13 mouse cellular contexts compared by ENCODE assay signal in the genomic region with DNA sequence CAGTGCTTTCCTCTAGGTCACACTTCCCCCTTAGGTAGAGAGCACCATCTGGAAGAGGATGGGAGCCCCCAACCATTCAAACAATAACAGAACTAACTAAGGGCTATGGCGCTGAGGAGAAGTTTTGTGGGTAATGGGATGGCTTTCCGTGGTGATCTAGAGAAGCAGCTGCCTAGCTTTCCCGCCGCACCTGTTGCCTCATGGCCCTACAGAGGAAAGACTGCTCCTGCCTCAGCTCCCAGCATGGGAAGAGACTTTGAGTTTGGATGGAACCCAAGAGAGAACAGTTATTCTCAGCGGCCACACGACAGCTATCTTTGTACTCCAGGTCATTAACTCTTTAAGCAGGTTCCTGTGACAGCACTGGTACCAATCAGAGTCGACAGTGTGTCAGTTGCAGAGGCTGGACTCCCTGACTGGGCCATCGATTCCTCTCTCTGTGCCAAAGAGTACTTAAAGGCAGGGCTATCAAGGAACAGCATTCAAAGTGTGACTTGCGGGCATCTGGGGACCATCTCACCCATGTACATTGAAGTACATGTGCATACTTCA.
"Had no signal": no experiment of that assay in that cellular context is flagged by ENCODE, and none has a peak within 500 bp of the region (broad histone marks: within the 10 kb centered on the region; RNA-seq: fewer than 3 reads in every experiment).

No protein-coding gene starts in this region.

- DNase-seq: kidney, adult 8-10 months; kidney, postnatal 10 days; lung, postnatal 14 days; right cerebral cortex, adult 18-20 months; right cerebral cortex, postnatal 25 days; thymus, postnatal 36 days had no signal

- H3K27ac ChIP-seq: left cerebral cortex, adult 2 months; limb, embryonic 10.5 days; liver, embryonic 12.5 days; macrophage; midbrain, embryonic 13.5 days; neural tube, embryonic 15.5 days had no signal

- H3K9ac ChIP-seq: liver, embryonic 12.5 days; lung, embryonic 15.5 days; midbrain, embryonic 13.5 days; neural tube, embryonic 15.5 days had no signal

- ATAC-seq: liver, embryonic 12.5 days; midbrain, embryonic 13.5 days had no signal

- H3K27me3 ChIP-seq: liver, embryonic 12.5 days; lung, embryonic 15.5 days; midbrain, embryonic 13.5 days; neural tube, embryonic 15.5 days had no signal

- H3K9me3 ChIP-seq: limb, embryonic 10.5 days; liver, embryonic 12.5 days; lung, embryonic 15.5 days; midbrain, embryonic 13.5 days; neural tube, embryonic 15.5 days had no signal

- H3K36me3 ChIP-seq: limb, embryonic 10.5 days; lung, embryonic 15.5 days; midbrain, embryonic 13.5 days; neural tube, embryonic 15.5 days had no signal

- H3K4me2 ChIP-seq: liver, embryonic 12.5 days; lung, embryonic 15.5 days; midbrain, embryonic 13.5 days; neural tube, embryonic 15.5 days had no signal

- H3K4me3 ChIP-seq: left cerebral cortex, adult 2 months; limb, embryonic 10.5 days; liver, embryonic 12.5 days; lung, embryonic 15.5 days; midbrain, embryonic 13.5 days; neural tube, embryonic 15.5 days had no signal
